ENCODE assay signal across 18 mouse cellular contexts in the genomic region with DNA sequence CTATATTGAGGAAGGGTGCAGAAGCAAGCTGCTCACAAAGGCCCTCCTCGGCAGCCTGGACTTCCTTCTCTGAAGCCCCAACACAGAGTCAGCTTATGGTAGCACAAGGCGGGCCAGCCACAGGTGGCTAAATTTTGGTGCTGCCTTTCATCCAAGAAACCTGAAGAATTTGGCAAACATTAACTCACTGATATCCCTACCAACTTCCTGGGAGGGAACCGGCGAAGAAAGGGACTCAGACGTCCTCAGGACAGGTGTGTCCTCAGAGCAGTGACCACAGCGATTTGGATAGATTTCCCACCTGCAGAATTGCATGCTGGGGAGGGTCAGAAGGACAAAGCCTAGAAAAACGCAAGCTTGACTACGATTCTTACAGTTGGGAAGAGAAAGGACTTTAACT. TPM values are rescaled to one million over a fixed set of nuclear protein-coding genes. Genes with fewer than 3 reads are reported as not detected.
DNase-seq lines count a peak whose midpoint lies in the region; ATAC-seq and TF ChIP-seq lines count a peak whose summit lies in the region.
"Had no signal": no experiment of that assay in that cellular context is flagged by ENCODE, and none has a peak within 500 bp of the region (broad histone marks: within the 10 kb centered on the region; RNA-seq: fewer than 3 reads in every experiment).

No protein-coding gene starts in this region.

- H3K36me3 ChIP-seq in embryonic facial prominence, embryonic 12.5 days: no peaks in the 10 kb centered on the region
- peaks cover 3% of the 10 kb centered on the region; the same call in 1 of the 2 replicates for H3K36me3 ChIP-seq in embryonic facial prominence, embryonic 10.5 days (replicated peaks)
- H3K36me3 ChIP-seq in heart, postnatal 0 days (replicated peaks; ENCODE audit: control insufficient read depth, insufficient read depth, low read length): no peaks in the 10 kb centered on the region
- no peaks in the 10 kb centered on the region for H3K36me3 ChIP-seq in lung, embryonic 15.5 days
- no peaks in the 10 kb centered on the region for H3K36me3 ChIP-seq in stomach, embryonic 15.5 days
- H3K36me3 ChIP-seq: hindbrain, embryonic 10.5 days; neural tube, embryonic 13.5 days had no signal

- no peak overlapping the region for H3K9ac ChIP-seq in embryonic facial prominence, embryonic 12.5 days
- no peak overlapping the region for H3K9ac ChIP-seq in heart, postnatal 0 days (replicated peaks; ENCODE audit: low read depth, low read length)
- no peak overlapping the region for H3K9ac ChIP-seq in lung, embryonic 15.5 days
- H3K9ac ChIP-seq in stomach, embryonic 15.5 days: no peak overlapping the region
- H3K9ac ChIP-seq: forebrain, postnatal 0 days; neural tube, embryonic 13.5 days had no signal

- TF ChIP-seq EP300 in heart, postnatal 0 days (IDR thresholded peaks at IDR 0.05; ENCODE audit: low read depth): no peak

- H3K4me2 ChIP-seq in embryonic facial prominence, embryonic 12.5 days (replicated peaks): no peak overlapping the region
- no peak overlapping the region for H3K4me2 ChIP-seq in heart, postnatal 0 days (ENCODE audit: low read depth, low read length)
- no peak overlapping the region for H3K4me2 ChIP-seq in lung, embryonic 15.5 days
- H3K4me2 ChIP-seq in stomach, embryonic 15.5 days: no peak overlapping the region
- H3K4me2 ChIP-seq: neural tube, embryonic 13.5 days had no signal

- DNase-seq in embryonic facial prominence, embryonic 10.5 days (ENCODE audit: low spot score): no peak
- no peak for DNase-seq in heart, postnatal 0 days (ENCODE audit: low spot score)
- DNase-seq in heart, postnatal 14 days: no peak
- DNase-seq in lung, postnatal 36 days: no peak
- DNase-seq in urinary bladder, postnatal 14 days (ENCODE audit: low spot score): no peak
- DNase-seq: cerebellum, adult 9-10 months; forebrain, postnatal 0 days; liver; lung, adult 2 months had no signal

- ATAC-seq in embryonic facial prominence, embryonic 12.5 days (ENCODE audit: insufficient number of reproducible peaks, insufficient read depth, low FRiP score, low TSS enrichment): no peak
- ATAC-seq in heart, postnatal 0 days (ENCODE audit: insufficient read depth, low read depth): no peak
- no peak for ATAC-seq in lung, embryonic 15.5 days (ENCODE audit: borderline replicate concordance, extremely low read depth, low FRiP score, low TSS enrichment)
- no peak for ATAC-seq in stomach, embryonic 15.5 days (ENCODE audit: insufficient read depth, low FRiP score, low read depth)
- ATAC-seq: activated CD4-positive, CD25-positive, alpha-beta regulatory T cell, adult 4 months had no signal

- H3K4me3 ChIP-seq in embryonic facial prominence, embryonic 12.5 days: no peak overlapping the region
- no peak overlapping the region for H3K4me3 ChIP-seq in embryonic facial prominence, embryonic 10.5 days
- H3K4me3 ChIP-seq in heart, postnatal 0 days (ENCODE audit: low read depth, low read length): no peak overlapping the region
- H3K4me3 ChIP-seq in lung, embryonic 15.5 days: no peak overlapping the region
- no peak overlapping the region for H3K4me3 ChIP-seq in stomach, embryonic 15.5 days (replicated peaks)
- H3K4me3 ChIP-seq: hindbrain, embryonic 10.5 days; layer of hippocampus, adult 2 months; left cerebral cortex, adult 2 months; megakaryocyte, embryonic 14.5 days; neural tube, embryonic 13.5 days had no signal

- intact Hi-C loops in heart, postnatal 14 days (cut with DNase I): no loop called here

- no peak for TF ChIP-seq CTCF in heart, postnatal 0 days (IDR thresholded peaks at IDR 0.05; ENCODE audit: low read depth)

- no peaks in the 10 kb centered on the region for H3K27me3 ChIP-seq in embryonic facial prominence, embryonic 12.5 days
- H3K27me3 ChIP-seq in embryonic facial prominence, embryonic 10.5 days (replicated peaks; ENCODE audit: low read depth, poor library complexity, severe bottlenecking): peaks cover 31% of the 10 kb centered on the region
- H3K27me3 ChIP-seq in heart, postnatal 0 days (ENCODE audit: control insufficient read depth, insufficient read depth, low read length): no peaks in the 10 kb centered on the region
- no peaks in the 10 kb centered on the region for H3K27me3 ChIP-seq in lung, embryonic 15.5 days
- H3K27me3 ChIP-seq in stomach, embryonic 15.5 days (replicated peaks): no peaks in the 10 kb centered on the region

- 61% methylated on average over 8 of the region's 8 CpGs for WGBS in embryonic facial prominence, embryonic 12.5 days
- 73% methylated on average over 8 of the region's 8 CpGs for WGBS in embryonic facial prominence, embryonic 10.5 days
- 70% methylated on average over 8 of the region's 8 CpGs for WGBS in heart, postnatal 0 days
- WGBS in lung, embryonic 15.5 days: 58% methylated on average over 8 of the region's 8 CpGs
- WGBS in stomach, embryonic 15.5 days: 47% methylated on average over 8 of the region's 8 CpGs

- H3K9me3 ChIP-seq in embryonic facial prominence, embryonic 12.5 days: no peaks in the 10 kb centered on the region
- H3K9me3 ChIP-seq in embryonic facial prominence, embryonic 10.5 days: no peaks in the 10 kb centered on the region
- no peaks in the 10 kb centered on the region for H3K9me3 ChIP-seq in heart, postnatal 0 days (replicated peaks; ENCODE audit: control insufficient read depth, low read length)
- H3K9me3 ChIP-seq in lung, embryonic 15.5 days: no peaks in the 10 kb centered on the region
- H3K9me3 ChIP-seq in stomach, embryonic 15.5 days: no peaks in the 10 kb centered on the region
- H3K9me3 ChIP-seq: hindbrain, embryonic 10.5 days; neural tube, embryonic 13.5 days had no signal

- 0 out of 2 replicates have a peak overlapping the region, but pooled peaks have one; percentile 12 for H3K27ac ChIP-seq in embryonic facial prominence, embryonic 12.5 days
- no peak overlapping the region for H3K27ac ChIP-seq in embryonic facial prominence, embryonic 10.5 days (replicated peaks)
- peak overlapping the region; percentile 6; the same call in 1 of the 2 replicates for H3K27ac ChIP-seq in heart, postnatal 0 days (ENCODE audit: low read depth)
- peak overlapping the region; percentile 68 for H3K27ac ChIP-seq in lung, embryonic 15.5 days
- H3K27ac ChIP-seq in stomach, embryonic 15.5 days: peak overlapping the region; percentile 42; the same call in 1 of the 2 replicates
- H3K27ac ChIP-seq: hindbrain, embryonic 10.5 days; layer of hippocampus, adult 2 months; left cerebral cortex, adult 2 months; neural tube, embryonic 13.5 days had no signal

- H3K4me1 ChIP-seq in embryonic facial prominence, embryonic 12.5 days: peaks cover 36% of the 10 kb centered on the region
- peaks cover 53% of the 10 kb centered on the region for H3K4me1 ChIP-seq in embryonic facial prominence, embryonic 10.5 days
- peaks cover 18% of the 10 kb centered on the region for H3K4me1 ChIP-seq in heart, postnatal 0 days (ENCODE audit: control insufficient read depth, insufficient read depth)
- peaks cover 32% of the 10 kb centered on the region for H3K4me1 ChIP-seq in lung, embryonic 15.5 days
- peaks cover 18% of the 10 kb centered on the region; the same call in 1 of the 2 replicates for H3K4me1 ChIP-seq in stomach, embryonic 15.5 days

RNA-seq across cellular contexts. Expression of a gene that starts 4.1 kb away (rescaled TPM):
- polyA plus RNA-seq in embryonic facial prominence, embryonic 12.5 days (2016; fragmentation: Nextera tagmentation; extraction: Ambion mirVana): 9.0 and 11.2 TPM in 2 replicates
- 6.7 TPM in 2 replicates for polyA plus RNA-seq in embryonic facial prominence, embryonic 10.5 days (2016; fragmentation: Nextera tagmentation; extraction: Ambion mirVana)
- 23.5 and 24.5 TPM in 2 replicates for total RNA-seq in heart, postnatal 0 days (2014; rRNA removed; ENCODE audit: low replicate concordance)
- polyA plus RNA-seq in heart, postnatal 0 days (2015; fragmentation: Nextera tagmentation; extraction: Ambion mirVana): 4.2 TPM in 2 replicates
- 10 to 100 TPM; 32.1 to 33.1 TPM for total RNA-seq in heart, postnatal 14 days (2021)
- 8.3 and 8.6 TPM in 2 replicates for polyA plus RNA-seq in lung, embryonic 15.5 days (2015; fragmentation: Nextera tagmentation; extraction: Ambion mirVana)
- 7.6 and 10.0 TPM in 2 replicates for polyA plus RNA-seq in stomach, embryonic 15.5 days (2015; fragmentation: Nextera tagmentation; extraction: Ambion mirVana)

RNA-seq across cellular contexts. Expression of a gene that starts 44.3 kb away (rescaled TPM):
- 90.0 and 96.1 TPM in 2 replicates for polyA plus RNA-seq in embryonic facial prominence, embryonic 12.5 days (2016; fragmentation: Nextera tagmentation; extraction: Ambion mirVana)
- 108 and 110 TPM in 2 replicates for polyA plus RNA-seq in embryonic facial prominence, embryonic 10.5 days (2016; fragmentation: Nextera tagmentation; extraction: Ambion mirVana)
- 11.1 and 11.2 TPM in 2 replicates for total RNA-seq in heart, postnatal 0 days (2014; rRNA removed; ENCODE audit: low replicate concordance)
- polyA plus RNA-seq in heart, postnatal 0 days (2015; fragmentation: Nextera tagmentation; extraction: Ambion mirVana): 23.2 and 26.7 TPM in 2 replicates
- 10 to 100 TPM in 1 of 2 experiments, 1 to 10 TPM in 1; 7.6 to 11.0 TPM for total RNA-seq in heart, postnatal 14 days (2021)
- 96.7 and 101 TPM in 2 replicates for polyA plus RNA-seq in lung, embryonic 15.5 days (2015; fragmentation: Nextera tagmentation; extraction: Ambion mirVana)
- polyA plus RNA-seq in stomach, embryonic 15.5 days (2015; fragmentation: Nextera tagmentation; extraction: Ambion mirVana): 72.1 and 78.4 TPM in 2 replicates
